Mouse (Mus musculus) thymus, adult 2 months (tissue): Measurements from ENCODE around the gene Ppm1a. TPM values are rescaled to one million over a fixed set of nuclear protein-coding genes. Genes with fewer than 3 reads are reported as not detected.

Experiments used
- DNase-seq: peaks from one replicate; pipeline ENCODE4 v3.0.0; 2021
- H3K27ac ChIP-seq: fragments of 200-500 bp; 2 replicates; pipeline ENCODE4 v1.5.1; 2012; ENCODE audit warnings: low read length, control low read depth; ENCODE audit not compliant: control insufficient read depth, insufficient read depth
- H3K27me3 ChIP-seq: fragments of 200-500 bp; 2 replicates; pipeline ENCODE4 v1.6.1; 2012; ENCODE audit warnings: mild to moderate bottlenecking, low read length, moderate library complexity, mixed read lengths; ENCODE audit not compliant: control insufficient read depth, insufficient read depth
- H3K36me3 ChIP-seq: fragments of 200-500 bp; 2 replicates; pipeline ENCODE4 v1.6.1; 2012; ENCODE audit warnings: mild to moderate bottlenecking, low read length, moderate library complexity; ENCODE audit not compliant: control insufficient read depth, insufficient read depth
- H3K4me1 ChIP-seq: fragments of 200-500 bp; replicated peaks from 2 replicates; pipeline ENCODE4 v1.6.1; 2012; ENCODE audit warnings: low read length; ENCODE audit not compliant: control insufficient read depth, insufficient read depth
- H3K4me3 ChIP-seq: fragments of 200-500 bp; 2 replicates; pipeline ENCODE4 v1.5.1; 2012; ENCODE audit warnings: mild to moderate bottlenecking, low read length, control low read depth, moderate library complexity; ENCODE audit not compliant: control insufficient read depth, insufficient read depth
- CTCF ChIP-seq: fragments of 200-500 bp; IDR thresholded peaks from 2 replicates; pipeline ENCODE4 v1.5.1; 2012; ENCODE audit warnings: mild to moderate bottlenecking, control low read depth, low read length, moderate library complexity, borderline replicate concordance; ENCODE audit not compliant: control insufficient read depth, poor library complexity, insufficient read depth; ENCODE audit errors: extremely low read depth
- POLR2A ChIP-seq: fragments of 200-500 bp; IDR thresholded peaks from 2 replicates; pipeline ENCODE4 v1.6.1; 2012; ENCODE audit warnings: mild to moderate bottlenecking, low read length, control low read depth, moderate library complexity; ENCODE audit not compliant: control insufficient read depth, poor library complexity, insufficient read depth; ENCODE audit errors: extremely low read depth
- WGBS: fragments of 180-500 bp; shearing (Covaris S2); methylation state at CpG from one replicate; pipeline ENCODE4 v1.1.7; 2018; 5-methylcytosine and 5-hydroxymethylcytosine counted together
- polyA plus RNA-seq: library from polyadenylated mRNA; depleted of rRNA; stranded (reverse); fragments of >200 nt; gene quantifications from 2 replicates; pipeline ENCODE4 v1.2.3, GENCODE M21; 2012

Gene Ppm1a
- polyA plus RNA-seq, 1 experiment = 44.2 TPM

GRCm38 (mm10) chr12:72748341-72748740 is 8.9 kb upstream of the Ppm1a start:
- no peak for TF ChIP-seq CTCF
- DNase-seq = no peak
- H3K27me3 ChIP-seq = no peaks in the 10 kb centered on the region; the same call in 1 of the 2 replicates
- H3K36me3 ChIP-seq = no peaks in the 10 kb centered on the region
- H3K4me1 ChIP-seq = no peaks in the 10 kb centered on the region
- 56% methylated on average over 4 of the region's 4 CpGs for WGBS
- H3K27ac ChIP-seq = no peak overlapping the region
- H3K4me3 ChIP-seq = no peak overlapping the region

DNA sequence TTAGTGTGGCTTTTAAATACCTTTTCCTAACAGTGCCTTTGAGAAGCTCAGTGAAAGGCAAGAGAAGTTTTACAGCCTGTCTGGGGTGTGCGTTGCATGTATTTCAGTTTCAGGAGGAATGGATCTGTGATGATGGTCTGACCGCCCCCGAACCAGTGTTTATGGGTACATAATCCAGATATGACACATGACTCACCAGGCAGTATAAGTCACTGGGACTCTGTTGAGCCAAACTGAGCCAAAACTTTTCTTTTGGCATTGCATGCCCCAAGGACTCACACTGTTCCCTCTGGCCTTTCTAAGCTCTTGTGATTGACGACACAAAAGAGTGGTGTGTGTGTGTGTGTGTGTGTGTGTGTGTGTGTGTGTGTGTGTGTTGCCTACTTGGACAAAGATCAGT is 8.4 kb upstream of the Ppm1a start:
- no peak for DNase-seq
- Histone ChIP-seq H3K27ac (no peak overlapping the region), H3K4me3 (no peak overlapping the region), H3K27me3 (no peaks in the 10 kb centered on the region; the same call in 1 of the 2 replicates), H3K36me3 (no peaks in the 10 kb centered on the region), H3K4me1 (no peaks in the 10 kb centered on the region)
- WGBS = over 99% methylated on average over 4 of the region's 4 CpGs
- no peak for TF ChIP-seq POLR2A
- TF ChIP-seq CTCF = no peak

DNA sequence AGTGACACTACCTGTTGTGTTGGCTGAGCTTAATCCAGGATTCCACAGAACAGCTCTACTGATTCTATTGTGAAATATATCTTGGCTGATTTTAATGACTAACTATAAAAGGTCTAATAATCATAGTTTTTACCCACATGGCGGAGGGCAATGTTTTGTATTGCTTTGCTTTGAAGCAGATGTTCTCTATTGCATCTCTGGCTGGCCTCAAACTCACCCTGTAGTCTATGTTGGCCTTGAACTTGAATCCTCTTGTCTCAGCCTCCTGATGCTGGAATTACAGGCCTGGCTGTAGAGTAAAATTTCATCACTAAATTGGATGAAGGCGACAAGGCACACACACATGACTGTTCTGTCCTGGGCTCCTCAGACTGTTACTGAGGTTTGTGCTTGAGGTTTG is 7.8 kb upstream of the Ppm1a start:
- Histone ChIP-seq H3K27ac (no peak overlapping the region), H3K4me1 (no peaks in the 10 kb centered on the region), H3K36me3 (no peaks in the 10 kb centered on the region), H3K27me3 (no peaks in the 10 kb centered on the region; the same call in 1 of the 2 replicates), H3K4me3 (no peak overlapping the region)
- TF ChIP-seq POLR2A = no peak
- TF ChIP-seq CTCF = no peak
- WGBS = 96% methylated on average over 2 of the region's 2 CpGs
- DNase-seq = no peak

DNA sequence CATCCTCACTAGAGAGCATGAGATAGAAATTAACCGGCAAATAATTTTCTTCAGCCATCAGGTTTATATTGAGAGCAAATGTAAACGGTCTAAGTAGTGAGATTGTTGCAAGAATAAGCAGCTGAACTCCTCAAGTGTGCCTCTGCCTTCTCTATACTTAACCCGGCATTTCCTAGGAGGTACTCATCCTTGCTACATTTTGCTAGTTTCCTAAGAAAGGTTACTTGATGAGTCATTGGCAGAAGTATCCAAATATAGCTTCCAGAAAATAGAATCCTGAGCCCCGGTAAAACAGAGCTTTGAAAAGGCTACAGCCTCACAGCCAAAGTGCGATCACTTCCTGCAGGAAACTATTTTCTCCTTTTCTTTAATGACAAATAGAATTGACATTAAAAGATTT is 7.2 kb upstream of the Ppm1a start:
- H3K27ac ChIP-seq = no peak overlapping the region
- 68% methylated on average over 5 of the region's 5 CpGs for WGBS
- H3K4me3 ChIP-seq = no peak overlapping the region
- TF ChIP-seq CTCF (no peak), POLR2A (no peak)
- no peaks in the 10 kb centered on the region for H3K36me3 ChIP-seq
- H3K4me1 ChIP-seq = no peaks in the 10 kb centered on the region
- no peaks in the 10 kb centered on the region for H3K27me3 ChIP-seq
- no peak for DNase-seq

DNA sequence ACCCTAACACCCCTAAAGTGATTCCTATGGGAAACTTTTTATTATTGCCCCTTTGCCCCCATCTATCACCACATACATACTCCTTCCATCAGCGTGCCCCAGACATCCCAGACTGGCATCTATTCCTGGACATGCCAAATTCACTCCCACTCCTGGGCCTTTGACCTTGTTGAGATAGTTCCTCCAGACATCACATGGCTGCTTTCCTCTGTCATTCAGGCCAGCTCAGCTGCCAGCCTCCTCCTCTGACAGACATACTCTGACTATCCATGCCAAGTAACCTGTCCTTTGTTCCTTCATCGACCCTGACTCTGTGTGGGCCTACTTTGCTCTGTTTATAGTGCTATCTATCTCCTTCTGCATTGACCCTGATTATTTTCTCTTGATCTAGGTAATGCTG is 6.6 kb upstream of the Ppm1a start:
- Histone ChIP-seq H3K4me1 (no peaks in the 10 kb centered on the region), H3K4me3 (no peak overlapping the region), H3K27me3 (no peaks in the 10 kb centered on the region), H3K27ac (no peak overlapping the region), H3K36me3 (no peaks in the 10 kb centered on the region)
- no peak for DNase-seq
- TF ChIP-seq CTCF (no peak), POLR2A (no peak)
- WGBS = 91% methylated on average over 2 of the region's 2 CpGs

GRCm38 (mm10) chr12:72757596-72757995 is 341 bp downstream of the Ppm1a start:
- H3K4me3 ChIP-seq = no peak overlapping the region
- no peak for TF ChIP-seq CTCF
- TF ChIP-seq POLR2A = no peak
- H3K27me3 ChIP-seq = no peaks in the 10 kb centered on the region
- WGBS = 100% methylated on average over 1 of the region's 1 CpGs
- no peak for DNase-seq
- no peak overlapping the region for H3K27ac ChIP-seq
- H3K36me3 ChIP-seq = no peaks in the 10 kb centered on the region
- 0 out of 2 replicates have a peak, but pooled peaks cover 2% of the 10 kb centered on the region for H3K4me1 ChIP-seq

GRCm38 (mm10) chr12:72759956-72760355 is 2.7 kb downstream of the Ppm1a start:
- no peak for TF ChIP-seq CTCF
- TF ChIP-seq POLR2A = no peak
- Histone ChIP-seq H3K4me1 (0 out of 2 replicates have a peak, but pooled peaks cover 2% of the 10 kb centered on the region), H3K27me3 (no peaks in the 10 kb centered on the region), H3K4me3 (no peak overlapping the region), H3K27ac (no peak overlapping the region), H3K36me3 (no peaks in the 10 kb centered on the region)
- DNase-seq = no peak
- WGBS = 23% methylated on average over 7 of the region's 7 CpGs
